Mouse (Mus musculus) MEL (cell line): ENCODE data around the gene Cox17. TPM values are rescaled to one million over a fixed set of nuclear protein-coding genes. Genes with fewer than 3 reads are reported as not detected.

Source experiments
- DNase-seq: peaks from one replicate; pipeline ENCODE4 v3.0.0; 2011; ENCODE audit warnings: low read depth, low spot score
- H3K27ac ChIP-seq: 2 replicates; pipeline ENCODE4 v1.5.1; 2012; ENCODE audit warnings: low read depth, mild to moderate bottlenecking, control low read depth, low read length, moderate library complexity; ENCODE audit not compliant: control insufficient read depth
- H3K27me3 ChIP-seq, 2 experiments: fragments of 150-350 bp in 1 of 2; sonication (generic) in 1 of 2; 2 replicates each; pipeline ENCODE4 v1.6.1; 2012; ENCODE audit warnings: low read length in 2 of 2, mild to moderate bottlenecking in 2 of 2, improper control_type of control experiment in 1 of 2, moderate library complexity in 1 of 2; ENCODE audit not compliant: insufficient read depth in 2 of 2, control insufficient read depth in 1 of 2
- H3K36me3 ChIP-seq, 2 experiments: 2 replicates each; pipeline ENCODE4 v1.6.1; 2012 to 2014; ENCODE audit warnings: low read length in 2 of 2, improper control_type of control experiment in 1 of 2, inconsistent platforms in 1 of 2, mild to moderate bottlenecking in 1 of 2; ENCODE audit not compliant: insufficient read depth in 2 of 2, control insufficient read depth in 1 of 2
- H3K4me1 ChIP-seq, 2 experiments: fragments of 150-350 bp in 1 of 2; sonication (generic) in 1 of 2; 2 replicates each; pipeline ENCODE4 v1.6.1; 2012; ENCODE audit warnings: low read length in 2 of 2, improper control_type of control experiment in 1 of 2, mild to moderate bottlenecking in 1 of 2; ENCODE audit not compliant: insufficient read depth in 2 of 2, control insufficient read depth in 1 of 2
- H3K4me3 ChIP-seq, 2 experiments: fragments of 150-350 bp in 1 of 2; sonication (generic) in 1 of 2; 2 replicates each; pipeline ENCODE4 v1.5.1; 2012; ENCODE audit warnings: low read depth in 2 of 2, low read length in 2 of 2, mild to moderate bottlenecking in 2 of 2, moderate library complexity in 2 of 2, control low read depth in 1 of 2, improper control_type of control experiment in 1 of 2; ENCODE audit not compliant: control insufficient read depth in 1 of 2, insufficient read depth in 1 of 2
- H3K79me2 ChIP-seq: 2 replicates; pipeline ENCODE4 v1.6.1; 2012; ENCODE audit warnings: mild to moderate bottlenecking, low read length, moderate library complexity; ENCODE audit not compliant: control insufficient read depth, poor library complexity, insufficient read depth
- H3K9ac ChIP-seq: 2 replicates; pipeline ENCODE4 v1.6.1; 2012; ENCODE audit warnings: low read depth, mild to moderate bottlenecking, control low read depth, low read length, moderate library complexity; ENCODE audit not compliant: control insufficient read depth, poor library complexity, severe bottlenecking
- H3K9me3 ChIP-seq: fragments of 150-350 bp; sonication (generic); replicated peaks from 2 replicates; pipeline ENCODE4 v1.6.1; 2012; ENCODE audit warnings: mild to moderate bottlenecking, low read length, improper control_type of control experiment, moderate library complexity; ENCODE audit not compliant: insufficient read depth
- CHD2 ChIP-seq: IDR thresholded peaks from 2 replicates; pipeline ENCODE4 v1.6.1; 2011; ENCODE audit warnings: low read length, improper control_type of control experiment
- E2F4 ChIP-seq: IDR thresholded peaks from 2 replicates; pipeline ENCODE4 v1.6.1; 2011; ENCODE audit warnings: low read depth, low read length, improper control_type of control experiment, borderline replicate concordance
- ELF1 ChIP-seq: IDR thresholded peaks from 2 replicates; pipeline ENCODE4 v1.6.1; 2014; ENCODE audit warnings: low read depth, mild to moderate bottlenecking, inconsistent platforms, low read length, improper control_type of control experiment, moderate library complexity
- ETS1 ChIP-seq: IDR thresholded peaks from 2 replicates; pipeline ENCODE4 v1.6.1; 2012; ENCODE audit warnings: low read depth, mild to moderate bottlenecking, inconsistent platforms, low read length, improper control_type of control experiment, moderate library complexity
- HCFC1 ChIP-seq: IDR thresholded peaks from 2 replicates; pipeline ENCODE4 v1.6.1; 2012; ENCODE audit warnings: low read depth, mild to moderate bottlenecking, inconsistent platforms, low read length, improper control_type of control experiment, moderate library complexity
- JUND ChIP-seq: IDR thresholded peaks from 2 replicates; pipeline ENCODE4 v1.6.1; 2011; ENCODE audit warnings: low read depth, mild to moderate bottlenecking, improper control_type of control experiment, low read length
- MAFK ChIP-seq: IDR thresholded peaks from 2 replicates; pipeline ENCODE4 v1.6.1; 2011; ENCODE audit warnings: low read depth, mild to moderate bottlenecking, low read length, improper control_type of control experiment, borderline replicate concordance
- MEF2A ChIP-seq: IDR thresholded peaks from 2 replicates; pipeline ENCODE4 v1.6.1; 2014; ENCODE audit warnings: low read depth, mild to moderate bottlenecking, inconsistent platforms, low read length, improper control_type of control experiment; ENCODE audit not compliant: poor library complexity, insufficient replicate concordance, severe bottlenecking; ENCODE audit errors: extremely low read depth
- MYC ChIP-seq: IDR thresholded peaks from 2 replicates; pipeline ENCODE4 v1.6.1; 2011; ENCODE audit warnings: low read depth, mild to moderate bottlenecking, low read length, improper control_type of control experiment, moderate library complexity
- NRF1 ChIP-seq: IDR thresholded peaks from 2 replicates; pipeline ENCODE4 v1.6.1; 2014; ENCODE audit warnings: low read depth, mild to moderate bottlenecking, inconsistent platforms, low read length, improper control_type of control experiment, moderate library complexity; ENCODE audit not compliant: poor library complexity, insufficient read depth, severe bottlenecking
- POLR2A ChIP-seq, 2 experiments: IDR thresholded peaks; 2 replicates each; pipeline ENCODE4 v1.6.1; 2011 to 2012; ENCODE audit warnings: low read length in 2 of 2, mild to moderate bottlenecking in 2 of 2, control low read depth in 1 of 2, improper control_type of control experiment in 1 of 2, low read depth in 1 of 2, moderate library complexity in 1 of 2; ENCODE audit not compliant: control insufficient read depth in 1 of 2, insufficient read depth in 1 of 2, poor library complexity in 1 of 2
- POLR2AphosphoS5 ChIP-seq: IDR thresholded peaks from 2 replicates; pipeline ENCODE4 v1.6.1; 2012; ENCODE audit warnings: low read depth, borderline replicate concordance, mild to moderate bottlenecking, inconsistent platforms, low read length, moderate library complexity, mixed read lengths
- RAD21 ChIP-seq: IDR thresholded peaks from 2 replicates; pipeline ENCODE4 v1.6.1; 2011; ENCODE audit warnings: mild to moderate bottlenecking, low read depth, low read length, improper control_type of control experiment
- RCOR1 ChIP-seq: IDR thresholded peaks from 2 replicates; pipeline ENCODE4 v1.6.1; 2012; ENCODE audit warnings: low read depth, mild to moderate bottlenecking, inconsistent platforms, low read length, improper control_type of control experiment
- SIN3A ChIP-seq: IDR thresholded peaks from 2 replicates; pipeline ENCODE4 v1.6.1; 2012; ENCODE audit warnings: low read length, improper control_type of control experiment, inconsistent platforms
- TAL1 ChIP-seq: IDR thresholded peaks from 2 replicates; pipeline ENCODE4 v1.6.1; 2012; ENCODE audit warnings: mild to moderate bottlenecking, inconsistent platforms, low read length, moderate library complexity, mixed read lengths
- TBP ChIP-seq: IDR thresholded peaks from 2 replicates; pipeline ENCODE4 v1.8.0; 2011; ENCODE audit warnings: low read depth, low read length, improper control_type of control experiment
- USF2 ChIP-seq, 2 experiments: IDR thresholded peaks; 2 replicates each; pipeline ENCODE4 v1.6.1; 2011 to 2012; ENCODE audit warnings: improper control_type of control experiment in 2 of 2, low read length in 2 of 2, borderline replicate concordance in 1 of 2, inconsistent platforms in 1 of 2, low read depth in 1 of 2, mild to moderate bottlenecking in 1 of 2; ENCODE audit not compliant: insufficient read depth in 1 of 2
- ZMIZ1 ChIP-seq: IDR thresholded peaks from 2 replicates; pipeline ENCODE4 v1.6.1; 2012; ENCODE audit warnings: low read depth, mild to moderate bottlenecking, inconsistent platforms, low read length, improper control_type of control experiment, moderate library complexity
- ZNF384 ChIP-seq: IDR thresholded peaks from 2 replicates; pipeline ENCODE4 v1.6.1; 2012; ENCODE audit warnings: low read depth, mild to moderate bottlenecking, inconsistent platforms, low read length, improper control_type of control experiment
- polyA plus RNA-seq, 2 experiments: library from polyadenylated mRNA; stranded (reverse) in 1 of 2; unstranded in 1 of 2; fragments of >175 nt in 1 of 2; fragments of >200 nt in 1 of 2; gene quantifications; 2 replicates each; pipeline versions ENCODE4 v1.2.1 to v1.2.4; 2012; ENCODE audit warnings: low replicate concordance in 2 of 2, low read depth in 1 of 2; ENCODE audit not compliant: insufficient read length in 2 of 2, insufficient read depth in 1 of 2, missing spikeins in 1 of 2
- total RNA-seq: library from RNA; depleted of rRNA; stranded (reverse); fragments of 300-350 nt; gene quantifications from 2 replicates; pipeline ENCODE4 v1.2.3, GENCODE M21; 2012

The Cox17 gene
- total and polyA plus RNA-seq, 3 experiments: 269 to 295 TPM; not detected in 1

DNA sequence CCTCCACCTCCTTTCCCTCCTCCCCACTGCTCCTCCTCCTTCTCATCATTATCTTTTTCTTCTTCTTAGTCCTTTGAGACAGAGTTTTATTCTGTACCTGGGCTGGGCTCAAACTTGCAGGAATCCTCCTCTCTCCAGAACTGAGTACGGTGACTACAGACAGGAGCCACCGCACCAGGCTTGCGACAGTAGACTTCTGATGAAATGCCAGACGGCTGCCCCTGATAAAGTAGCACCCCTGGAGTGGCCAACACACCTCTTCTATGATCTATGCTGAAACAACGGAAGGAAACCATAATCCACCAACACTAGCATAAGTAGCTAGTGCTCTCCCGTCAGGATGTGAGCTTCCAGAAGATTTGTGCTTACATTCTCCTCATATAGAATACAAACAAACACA lies 40.6 kb downstream of the Cox17 start:
- no peaks in the 10 kb centered on the region for H3K79me2 ChIP-seq
- peaks cover 34 to 39% of the 10 kb centered on the region in 2 experiments for H3K4me1 ChIP-seq
- DNase-seq: no peak
- H3K9ac ChIP-seq: no peak overlapping the region
- H3K27ac ChIP-seq: no peak overlapping the region
- H3K36me3 ChIP-seq: peaks cover 0 to 42% of the 10 kb centered on the region in 2 experiments; a peak in 2 of 4 replicates
- TF ChIP-seq POLR2AphosphoS5: no peak
- no peak for TF ChIP-seq MEF2A
- TF ChIP-seq ZMIZ1: no peak
- no peak for TF ChIP-seq ELF1
- no peak for TF ChIP-seq RCOR1
- no peak for TF ChIP-seq MAFK
- TF ChIP-seq CHD2: no peak
- TF ChIP-seq POLR2A (IDR thresholded peaks at IDR 0.05; ENCODE audit: control insufficient read depth in 1 of 2, insufficient read depth in 1 of 2, low read depth in 1 of 2, low read length in 2 of 2, poor library complexity in 1 of 2): no peak
- TF ChIP-seq RAD21: no peak
- no peak for TF ChIP-seq TAL1
- no peak for TF ChIP-seq NRF1
- H3K4me3 ChIP-seq: no peak overlapping the region
- H3K27me3 ChIP-seq: no peaks in the 10 kb centered on the region
- H3K9me3 ChIP-seq: no peaks in the 10 kb centered on the region

DNA sequence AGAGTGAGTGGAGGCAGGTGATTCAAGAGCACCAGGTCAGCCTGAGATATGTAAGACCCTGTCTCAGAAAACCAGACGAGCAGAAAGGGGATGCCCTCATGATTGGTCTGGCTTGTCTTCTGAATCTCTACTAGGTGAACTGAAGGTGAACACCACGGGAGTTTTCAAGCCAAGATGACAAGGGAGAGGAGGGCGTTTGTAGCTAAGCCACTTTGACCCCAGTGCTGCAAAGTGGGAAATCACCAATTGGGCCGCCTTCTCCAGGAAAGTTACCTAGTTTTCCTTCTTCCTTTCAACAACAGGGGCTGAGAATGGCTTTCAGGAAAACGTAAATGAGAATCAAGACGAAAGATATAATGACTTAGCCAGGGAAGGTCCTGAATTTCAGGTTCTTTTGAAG lies 42.0 kb downstream of the Cox17 start:
- no peak overlapping the region for H3K4me3 ChIP-seq
- H3K4me1 ChIP-seq: peaks cover 34% of the 10 kb centered on the region in 2 experiments
- no peaks in the 10 kb centered on the region for H3K9me3 ChIP-seq
- DNase-seq: no peak
- H3K9ac ChIP-seq: no peak overlapping the region
- no peaks in the 10 kb centered on the region for H3K27me3 ChIP-seq
- no peak overlapping the region for H3K27ac ChIP-seq
- TF ChIP-seq E2F4: no peak
- TF ChIP-seq SIN3A: no peak
- no peak for TF ChIP-seq JUND
- no peak for TF ChIP-seq RAD21
- no peak for TF ChIP-seq ZNF384
- no peak for TF ChIP-seq MEF2A
- TF ChIP-seq POLR2AphosphoS5: no peak
- no peak for TF ChIP-seq POLR2A (IDR thresholded peaks at IDR 0.05; ENCODE audit: control insufficient read depth in 1 of 2, insufficient read depth in 1 of 2, low read depth in 1 of 2, low read length in 2 of 2, poor library complexity in 1 of 2)
- no peak for TF ChIP-seq MYC
- TF ChIP-seq USF2 (IDR thresholded peaks at IDR 0.05; ENCODE audit: borderline replicate concordance in 1 of 2, insufficient read depth in 1 of 2, low read depth in 1 of 2, low read length in 2 of 2): no peak
- TF ChIP-seq ETS1: no peak
- no peak for TF ChIP-seq HCFC1
- TF ChIP-seq TBP: no peak
- H3K36me3 ChIP-seq: peaks cover 0 to 36% of the 10 kb centered on the region in 2 experiments; a peak in 2 of 4 replicates
- H3K79me2 ChIP-seq: no peaks in the 10 kb centered on the region
